Mouse (Mus musculus) heart, embryonic 14.5 days (tissue): ENCODE results near the gene Siva1. TPM values are rescaled to one million over a fixed set of nuclear protein-coding genes. Genes with fewer than 3 reads are reported as not detected.

Experiments used
- ATAC-seq: fragments of 200-750 bp; cut with Nextera tagmentation; 2 replicates; pipeline ENCODE4 v1.8.0; 2017; ENCODE audit warnings: low read depth, moderate TSS enrichment; ENCODE audit not compliant: insufficient number of reproducible peaks, insufficient read depth, low FRiP score
- H3K27ac ChIP-seq, 2 experiments: fragments of 200-500 bp in 1 of 2; fragments of 300-500 bp in 1 of 2; sonication (generic) in 1 of 2; replicated peaks in 1 of 2; 2 replicates each; pipeline ENCODE4 v1.5.1; 2012 to 2014; ENCODE audit warnings: low read depth in 2 of 2, low read length in 2 of 2, control low read depth in 1 of 2, mild to moderate bottlenecking in 1 of 2, mixed read lengths in 1 of 2; ENCODE audit not compliant: control insufficient read depth in 1 of 2, insufficient read depth in 1 of 2
- H3K27me3 ChIP-seq: fragments of 300-500 bp; sonication (generic); 2 replicates; pipeline ENCODE4 v1.6.1; 2014; ENCODE audit warnings: mild to moderate bottlenecking, low read length, control low read depth; ENCODE audit not compliant: control insufficient read depth, insufficient read depth
- H3K36me3 ChIP-seq: fragments of 300-500 bp; sonication (generic); 2 replicates; pipeline ENCODE4 v1.6.1; 2014; ENCODE audit warnings: mild to moderate bottlenecking, control low read depth, low read length, mixed read lengths; ENCODE audit not compliant: control insufficient read depth, insufficient read depth
- H3K4me1 ChIP-seq, 2 experiments: fragments of 200-500 bp in 1 of 2; fragments of 300-500 bp in 1 of 2; sonication (generic) in 1 of 2; 2 replicates each; pipeline ENCODE4 v1.6.1; 2012 to 2014; ENCODE audit warnings: low read length in 2 of 2, control low read depth in 1 of 2, mixed read lengths in 1 of 2; ENCODE audit not compliant: control insufficient read depth in 2 of 2, insufficient read depth in 2 of 2
- H3K4me2 ChIP-seq: fragments of 300-500 bp; sonication (generic); 2 replicates; pipeline ENCODE4 v1.6.1; 2014; ENCODE audit warnings: mild to moderate bottlenecking, low read length
- H3K4me3 ChIP-seq, 2 experiments: fragments of 200-500 bp in 1 of 2; fragments of 300-500 bp in 1 of 2; sonication (generic) in 1 of 2; 2 replicates each; pipeline ENCODE4 v1.5.1; 2012 to 2014; ENCODE audit warnings: low read length in 2 of 2, mild to moderate bottlenecking in 2 of 2, control low read depth in 1 of 2, low read depth in 1 of 2, moderate library complexity in 1 of 2; ENCODE audit not compliant: control insufficient read depth in 1 of 2, insufficient read depth in 1 of 2
- H3K9ac ChIP-seq: fragments of 300-500 bp; sonication (generic); 2 replicates; pipeline ENCODE4 v1.6.1; 2014; ENCODE audit warnings: mild to moderate bottlenecking, low read length
- H3K9me3 ChIP-seq: fragments of 300-500 bp; sonication (generic); 2 replicates; pipeline ENCODE4 v1.6.1; 2016; ENCODE audit warnings: low read length, control low read depth; ENCODE audit not compliant: control insufficient read depth
- WGBS: fragments of 180-500 bp; shearing (Covaris S2); extraction: QIAGEN DNeasy Blood & Tissue Kit; methylation state at CpG from one replicate; pipeline ENCODE4 v1.1.7; 2014; 5-methylcytosine and 5-hydroxymethylcytosine counted together
- polyA plus RNA-seq: library from polyadenylated mRNA; unstranded; fragments of >200 nt; fragmentation: Nextera tagmentation; extraction: Ambion mirVana; gene quantifications from 2 replicates; pipeline ENCODE4 v1.2.1, GENCODE M21; 2014

Siva1 gene
- 136 and 153 TPM in 2 replicates for polyA plus RNA-seq

DNA sequence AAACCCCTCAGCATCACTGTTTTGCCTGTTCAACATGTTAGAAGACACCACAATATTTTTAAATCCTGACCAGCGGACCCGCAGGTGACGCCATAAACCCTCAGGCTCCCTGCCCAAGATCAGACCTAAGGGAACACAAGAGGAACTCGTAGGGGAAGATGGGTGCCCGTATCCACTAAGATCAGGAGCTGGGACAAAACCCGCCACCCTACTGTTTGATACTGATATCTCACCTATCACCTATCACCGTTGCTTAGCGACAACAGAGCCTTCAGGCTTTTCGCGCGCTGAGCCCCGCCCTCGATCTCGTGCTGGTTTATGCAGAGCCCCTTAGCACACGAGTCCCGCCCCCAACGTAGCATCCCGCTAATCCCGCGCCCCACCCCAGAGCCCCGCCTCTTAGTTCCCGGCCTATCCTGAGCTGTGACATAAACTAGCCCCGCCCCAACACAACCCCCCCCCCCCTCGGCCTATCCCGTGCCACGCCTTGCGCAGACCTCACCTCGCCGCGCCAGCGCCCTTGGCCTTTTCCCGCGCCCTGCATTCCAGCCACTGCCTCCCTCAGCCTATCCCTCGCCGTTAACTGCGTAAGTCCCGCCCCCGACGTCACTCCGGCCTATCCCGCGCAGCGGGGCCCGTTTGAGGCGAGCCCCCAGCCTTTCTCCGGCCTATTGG is at the start of gene Siva1:
Gene Siva1, plus strand, starts transcription at position 500 of the 675 bp plus-strand sequence.
- peaks cover 38% of the 10 kb centered on the region for H3K36me3 ChIP-seq
- 1% methylated on average over 46 of the region's 46 CpGs for WGBS
- peak within 1 kb of the TSS; percentile 68 to 82 for H3K4me3 ChIP-seq

DNA sequence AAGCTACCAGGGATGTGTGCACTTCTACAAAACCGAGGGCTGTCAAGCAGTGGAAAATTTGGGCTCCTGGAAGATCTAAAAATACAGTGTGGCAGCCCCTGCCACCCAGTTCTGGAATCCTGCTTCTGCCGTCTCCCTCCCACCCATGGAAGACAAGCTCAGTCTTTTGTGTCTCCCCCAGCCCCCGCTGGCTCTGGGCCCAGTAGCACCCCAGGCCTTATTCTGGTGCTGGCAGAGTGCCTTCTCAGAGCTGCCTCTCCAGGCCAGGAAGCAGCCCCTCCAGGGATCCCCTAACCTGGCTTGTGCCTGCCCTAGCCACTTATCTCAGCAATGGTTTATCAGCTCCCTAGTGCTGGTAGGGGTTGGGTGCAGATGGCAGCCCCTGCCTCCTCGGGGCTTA is 49.5 kb upstream of the Siva1 start:
- Histone ChIP-seq H3K9ac (peak overlapping the region; percentile 41; the same call in 1 of the 2 replicates), H3K27me3 (no peaks in the 10 kb centered on the region), H3K4me3 (no peak overlapping the region), H3K36me3 (no peaks in the 10 kb centered on the region), H3K4me2 (peak overlapping the region; percentile 38), H3K9me3 (no peaks in the 10 kb centered on the region), H3K27ac (peak overlapping the region; percentile 24 to 79), H3K4me1 (peaks cover 43 to 61% of the 10 kb centered on the region in 2 experiments)
- no peak for ATAC-seq
- WGBS = 12% methylated on average over 4 of the region's 4 CpGs

More for the DNA sequence above, at the start of gene Siva1:
- Histone ChIP-seq H3K4me2 (peak within 1 kb of the TSS; percentile 92), H3K27ac (peak within 1 kb of the TSS; percentile 83 to 89), H3K9ac (peak within 1 kb of the TSS; percentile 87), H3K4me1 (peaks cover 10 to 21% of the 10 kb centered on the region in 2 experiments), H3K9me3 (no peaks in the 10 kb centered on the region), H3K27me3 (no peaks in the 10 kb centered on the region)
- ATAC-seq = peak; percentile 97

DNA sequence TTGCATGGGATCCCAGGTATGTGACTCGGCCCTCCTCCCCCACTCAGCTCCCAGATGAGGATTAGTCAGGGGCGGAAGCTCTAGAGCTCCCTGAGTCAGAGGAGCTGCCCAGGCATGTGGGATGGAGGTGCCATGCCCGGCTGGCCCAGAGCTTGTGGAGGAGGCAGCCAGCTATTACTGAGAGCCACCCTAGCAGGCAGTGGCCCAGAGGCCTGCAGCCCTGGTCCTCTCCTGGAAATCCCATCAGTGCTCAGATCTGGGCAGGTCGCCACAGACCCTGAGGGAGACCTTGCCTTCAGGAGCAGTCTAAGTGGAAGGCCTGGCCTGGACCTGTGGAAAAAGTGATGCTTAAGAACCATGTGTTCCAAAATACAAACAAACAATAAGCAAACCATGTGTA is 48.9 kb upstream of the Siva1 start:
- no peak overlapping the region for H3K9ac ChIP-seq
- H3K27ac ChIP-seq = peak overlapping the region; percentile 24 to 79; a peak in 3 of 4 replicates
- H3K4me3 ChIP-seq = no peak overlapping the region
- no peaks in the 10 kb centered on the region for H3K9me3 ChIP-seq
- peaks cover 42 to 55% of the 10 kb centered on the region in 2 experiments for H3K4me1 ChIP-seq
- H3K4me2 ChIP-seq = peak overlapping the region; percentile 38; the same call in 1 of the 2 replicates
- H3K27me3 ChIP-seq = no peaks in the 10 kb centered on the region
- ATAC-seq = no peak
- peaks cover 3% of the 10 kb centered on the region; the same call in 1 of the 2 replicates for H3K36me3 ChIP-seq
- WGBS = 54% methylated on average over 4 of the region's 4 CpGs

DNA sequence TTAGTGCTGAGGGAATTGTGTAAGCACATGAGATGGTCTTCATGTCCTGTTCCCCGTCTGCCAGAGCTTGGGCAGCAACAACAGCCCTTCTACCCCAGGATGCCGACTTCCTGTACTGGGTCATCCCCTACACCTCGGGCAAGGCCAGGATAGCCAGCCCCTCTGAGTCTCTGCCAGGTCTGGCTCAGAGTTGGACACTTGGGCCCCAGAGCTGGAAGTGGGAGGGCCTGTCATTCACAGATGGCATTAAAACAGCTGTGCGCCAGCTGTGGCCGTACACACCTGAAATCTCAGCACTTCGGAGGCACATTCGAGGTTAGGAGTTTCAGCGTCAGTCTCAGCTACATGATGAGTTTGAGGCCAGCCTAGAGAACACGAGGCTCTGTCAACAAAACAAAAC is 48.0 kb upstream of the Siva1 start:
- ATAC-seq = no peak
- Histone ChIP-seq H3K9ac (0 out of 2 replicates have a peak overlapping the region, but pooled peaks have one; percentile 17), H3K9me3 (no peaks in the 10 kb centered on the region), H3K4me2 (no peak overlapping the region), H3K27ac (no peak overlapping the region), H3K27me3 (no peaks in the 10 kb centered on the region), H3K4me1 (peaks cover 38 to 52% of the 10 kb centered on the region in 2 experiments), H3K4me3 (no peak overlapping the region), H3K36me3 (peaks cover 6% of the 10 kb centered on the region; the same call in 1 of the 2 replicates)
- WGBS = 74% methylated on average over 9 of the region's 9 CpGs

DNA sequence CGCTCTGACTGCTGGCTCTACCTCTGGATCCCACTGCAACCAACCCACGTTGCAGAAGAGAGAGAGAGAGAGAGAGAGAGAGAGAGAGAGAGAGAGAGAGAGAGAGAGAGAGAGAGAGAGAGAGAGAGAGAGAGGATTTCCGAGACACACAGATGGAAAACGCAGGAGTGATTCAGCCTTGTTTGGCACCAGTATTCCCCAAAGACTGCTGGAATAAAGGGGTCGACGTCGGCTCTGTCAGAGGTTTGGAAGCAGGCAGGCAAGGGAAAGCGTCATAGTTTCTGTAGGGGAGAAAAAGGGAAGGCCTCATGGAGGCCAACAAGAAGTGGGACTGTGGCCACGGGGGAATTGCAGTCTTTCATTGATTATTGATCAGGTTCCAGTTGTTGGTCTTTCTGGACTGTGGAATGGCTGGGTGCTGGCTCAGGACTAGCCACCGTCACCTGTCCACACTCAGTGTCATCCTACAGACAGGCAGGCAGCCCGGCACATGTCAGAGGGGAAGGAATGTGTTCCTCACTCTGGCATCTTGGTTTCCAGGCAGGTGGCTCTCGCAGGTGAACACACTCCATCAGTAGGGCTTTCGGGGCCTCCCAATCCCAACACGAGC is 47.5 kb upstream of the Siva1 start:
- peaks cover 10% of the 10 kb centered on the region; the same call in 1 of the 2 replicates for H3K36me3 ChIP-seq
- H3K4me3 ChIP-seq = no peak overlapping the region
- no peaks in the 10 kb centered on the region for H3K27me3 ChIP-seq
- H3K4me2 ChIP-seq = no peak overlapping the region
- 75% methylated on average over 14 of the region's 14 CpGs for WGBS
- no peaks in the 10 kb centered on the region for H3K9me3 ChIP-seq
- no peak for ATAC-seq
- peaks cover 38 to 52% of the 10 kb centered on the region in 2 experiments for H3K4me1 ChIP-seq
- no peak overlapping the region for H3K9ac ChIP-seq
- H3K27ac ChIP-seq = no peak overlapping the region

DNA sequence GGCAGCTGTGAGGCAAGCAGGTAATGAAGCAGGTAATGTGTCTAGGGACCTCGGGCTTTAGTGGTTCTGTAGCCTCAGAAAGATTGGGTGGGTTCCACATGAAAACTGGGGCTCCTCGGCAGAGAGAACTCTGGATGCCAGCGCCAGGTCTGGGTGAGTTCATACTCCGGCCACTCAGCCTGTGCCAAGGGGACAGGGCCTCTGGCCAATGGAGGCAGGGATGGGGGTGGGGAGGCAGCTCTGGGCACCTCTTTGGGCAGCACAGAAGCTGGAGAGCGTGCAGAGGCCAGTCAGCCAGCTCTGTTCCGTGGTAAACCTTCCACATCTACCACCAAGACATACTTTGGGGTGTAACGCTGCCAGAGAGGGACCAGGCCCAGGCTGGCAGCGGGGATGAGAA is 46.9 kb upstream of the Siva1 start:
- no peak overlapping the region for H3K4me3 ChIP-seq
- peaks cover 10% of the 10 kb centered on the region; the same call in 1 of the 2 replicates for H3K36me3 ChIP-seq
- H3K27me3 ChIP-seq = no peaks in the 10 kb centered on the region
- no peak overlapping the region for H3K9ac ChIP-seq
- no peak overlapping the region for H3K4me2 ChIP-seq
- H3K27ac ChIP-seq = no peak overlapping the region
- no peak for ATAC-seq
- peaks cover 38 to 52% of the 10 kb centered on the region in 2 experiments for H3K4me1 ChIP-seq
- no peaks in the 10 kb centered on the region for H3K9me3 ChIP-seq
- WGBS = 85% methylated on average over 8 of the region's 8 CpGs

DNA sequence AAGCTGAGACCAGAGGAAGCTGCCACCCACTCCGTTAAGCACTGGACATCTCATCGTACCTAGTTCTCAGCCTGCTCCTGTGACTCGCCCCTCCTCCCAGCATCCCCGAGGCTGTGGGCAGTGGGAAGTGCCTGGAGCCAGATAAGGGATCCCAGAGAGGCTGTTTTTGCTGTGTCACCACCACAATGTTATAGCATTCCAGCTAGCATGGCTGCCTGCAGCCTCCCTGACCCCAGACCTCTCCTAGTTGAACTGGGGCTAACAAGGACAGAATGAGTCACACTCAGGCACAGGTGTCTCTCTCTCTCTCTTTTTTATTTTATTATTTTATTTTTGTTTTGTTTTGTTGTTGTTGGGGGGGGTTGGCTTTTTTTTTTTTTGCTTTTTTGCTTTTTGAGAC is 45.3 kb upstream of the Siva1 start:
- Histone ChIP-seq H3K27me3 (no peaks in the 10 kb centered on the region), H3K9me3 (no peaks in the 10 kb centered on the region), H3K36me3 (peaks cover 21% of the 10 kb centered on the region), H3K9ac (no peak overlapping the region), H3K4me1 (peaks cover 28 to 37% of the 10 kb centered on the region in 2 experiments), H3K4me2 (no peak overlapping the region), H3K4me3 (no peak overlapping the region), H3K27ac (no peak overlapping the region)
- no peak for ATAC-seq
- 6% methylated on average over 4 of the region's 4 CpGs for WGBS
